Mouse (Mus musculus): ENCODE results near the gene Nexn. TPM values are rescaled to one million over a fixed set of nuclear protein-coding genes. Genes with fewer than 3 reads are reported as not detected.
A peak's percentile ranks its signal among the peaks of the same experiment; 100 is the strongest.

Nexn gene
- polyA plus RNA-seq, 1 experiment from 2014 or later = 23.5 TPM

- Histone ChIP-seq H3K4me2 (replicated peaks) (no peak overlapping the region), H3K9ac (no peak overlapping the region), H3K27ac (replicated peaks) (no peak overlapping the region), H3K4me1 (no peaks in the 10 kb centered on the region), H3K27me3 (no peaks in the 10 kb centered on the region), H3K9me3 (replicated peaks) (no peaks in the 10 kb centered on the region), H3K36me3 (peaks cover 24% of the 10 kb centered on the region), H3K4me3 (replicated peaks) (no peak overlapping the region)
- WGBS = 76% methylated on average over 2 of the region's 2 CpGs
- ATAC-seq (ENCODE audit: insufficient number of reproducible peaks, low FRiP score, low TSS enrichment, low read depth) = no peak
These were observed 11.8 kb upstream of the Nexn start for GRCm38 (mm10) chr3:152277912-152278311.

DNA sequence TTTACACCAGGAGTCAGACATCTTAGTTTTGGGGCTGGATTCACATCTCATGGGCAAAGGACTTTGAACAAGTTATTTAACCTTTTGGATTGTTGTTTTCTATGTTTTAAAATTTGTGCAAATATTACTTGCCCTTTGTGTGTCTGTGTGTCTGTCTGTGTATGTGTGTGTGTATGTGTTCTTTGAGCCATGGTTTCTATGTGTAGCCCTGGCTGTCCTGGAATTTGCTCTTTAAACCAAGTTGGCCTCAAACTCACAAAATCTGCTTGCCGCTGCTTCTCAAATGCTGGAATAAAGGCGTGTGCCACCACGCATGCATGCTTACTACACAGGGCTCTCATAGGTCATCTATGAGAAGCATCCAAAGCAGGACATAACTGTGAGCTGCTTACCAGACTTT is 10.8 kb upstream of the Nexn start:
- Histone ChIP-seq H3K9me3 (replicated peaks) (no peaks in the 10 kb centered on the region), H3K4me1 (no peaks in the 10 kb centered on the region), H3K4me2 (replicated peaks) (no peak overlapping the region), H3K27me3 (no peaks in the 10 kb centered on the region), H3K27ac (replicated peaks) (no peak overlapping the region), H3K9ac (no peak overlapping the region), H3K36me3 (peaks cover 16% of the 10 kb centered on the region; the same call in 1 of the 2 replicates), H3K4me3 (replicated peaks) (no peak overlapping the region)
- ATAC-seq (ENCODE audit: insufficient number of reproducible peaks, low FRiP score, low TSS enrichment, low read depth) = no peak
- 96% methylated on average over 3 of the region's 3 CpGs for WGBS

DNA sequence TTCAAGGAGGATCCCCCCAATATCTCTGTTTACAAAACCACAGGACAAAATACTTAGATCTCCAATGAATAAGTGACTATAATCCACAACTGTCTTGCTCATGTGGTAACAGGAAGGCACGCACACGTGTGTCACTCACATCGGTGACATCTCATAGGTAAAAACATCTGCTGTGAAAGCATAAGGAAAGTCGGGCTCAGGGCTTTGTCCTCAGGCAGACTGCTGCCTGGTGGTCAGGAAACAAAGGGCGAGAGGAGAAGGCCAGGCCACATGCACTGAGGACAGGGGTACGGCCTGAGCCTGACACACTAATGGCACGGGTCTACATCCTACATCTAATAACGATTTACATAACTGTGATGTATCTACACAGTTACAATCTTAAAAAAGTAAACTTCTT is 8.9 kb upstream of the Nexn start:
- Histone ChIP-seq H3K27me3 (no peaks in the 10 kb centered on the region), H3K4me1 (no peaks in the 10 kb centered on the region), H3K27ac (replicated peaks) (no peak overlapping the region), H3K4me3 (replicated peaks) (no peak overlapping the region), H3K9ac (no peak overlapping the region), H3K36me3 (peaks cover 12% of the 10 kb centered on the region; the same call in 1 of the 2 replicates), H3K4me2 (replicated peaks) (no peak overlapping the region), H3K9me3 (replicated peaks) (no peaks in the 10 kb centered on the region)
- ATAC-seq (ENCODE audit: insufficient number of reproducible peaks, low FRiP score, low TSS enrichment, low read depth) = no peak
- 76% methylated on average over 8 of the region's 8 CpGs for WGBS

DNA sequence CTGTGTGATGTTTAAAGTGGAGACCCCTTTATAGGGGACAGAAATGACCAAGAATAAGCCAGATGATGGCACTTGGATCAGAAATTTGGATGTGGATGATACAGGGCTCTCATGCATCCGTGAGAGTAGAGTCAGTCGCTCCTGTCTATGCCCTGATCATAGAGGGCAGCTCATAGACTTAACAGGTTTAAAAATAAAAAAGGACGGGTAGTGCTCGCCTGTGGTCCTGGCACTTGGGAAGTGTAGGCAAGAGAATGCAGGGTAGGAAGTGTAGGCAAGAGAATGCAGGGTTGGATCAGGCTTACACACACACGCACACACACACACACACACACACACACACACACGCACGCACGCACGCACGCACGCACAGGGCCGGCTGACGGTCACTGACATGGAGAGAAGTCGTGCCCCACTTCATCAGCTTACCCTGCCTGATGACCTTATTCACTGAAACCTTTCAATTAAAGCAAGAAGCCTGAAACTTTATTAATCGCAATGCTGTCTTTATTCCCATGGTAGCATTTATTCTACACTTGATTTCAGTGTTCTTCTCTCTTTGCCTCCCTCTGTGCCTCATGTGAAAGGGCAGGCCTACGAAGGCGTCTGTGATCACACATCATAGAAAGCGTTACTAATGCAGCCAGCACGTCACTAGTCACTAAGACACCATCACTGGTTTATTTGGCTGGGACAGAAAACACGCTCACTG is 7.0 kb upstream of the Nexn start:
- 87% methylated on average over 20 of the region's 20 CpGs for WGBS
- no peak overlapping the region for H3K4me2 ChIP-seq (replicated peaks)
- no peak overlapping the region for H3K27ac ChIP-seq (replicated peaks)

DNA sequence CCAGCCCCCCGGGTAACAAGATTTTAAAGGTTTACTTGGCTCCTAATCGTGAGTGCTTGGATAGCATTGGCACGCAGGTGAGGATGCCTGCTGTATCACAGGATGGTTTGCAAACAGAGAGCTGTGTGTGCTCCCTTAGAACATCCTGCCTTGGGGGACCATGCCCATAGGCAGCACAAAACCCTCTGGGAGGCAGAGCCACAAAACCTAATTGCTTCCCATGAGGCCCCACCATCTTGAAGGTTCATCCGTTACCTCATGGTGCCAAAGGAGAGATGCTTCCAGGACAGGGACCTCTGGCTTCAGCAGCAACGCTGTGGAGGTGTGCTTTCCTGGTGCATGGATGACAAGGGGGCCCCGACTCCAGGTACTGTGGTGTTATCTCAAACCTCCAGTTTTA is 5.7 kb upstream of the Nexn start:
- 81% methylated on average over 6 of the region's 6 CpGs for WGBS
- Histone ChIP-seq H3K4me2 (replicated peaks) (no peak overlapping the region), H3K9me3 (replicated peaks) (no peaks in the 10 kb centered on the region), H3K27me3 (peaks cover 5% of the 10 kb centered on the region; the same call in 1 of the 2 replicates), H3K4me1 (no peaks in the 10 kb centered on the region), H3K36me3 (peaks cover 12% of the 10 kb centered on the region; the same call in 1 of the 2 replicates), H3K4me3 (replicated peaks) (no peak overlapping the region), H3K9ac (no peak overlapping the region), H3K27ac (replicated peaks) (no peak overlapping the region)
- no peak for ATAC-seq (ENCODE audit: insufficient number of reproducible peaks, low FRiP score, low TSS enrichment, low read depth)

More for the DNA sequence above, 7.0 kb upstream of the Nexn start:
- no peak overlapping the region for H3K4me3 ChIP-seq (replicated peaks)
- H3K27me3 ChIP-seq = no peaks in the 10 kb centered on the region
- no peak for ATAC-seq (ENCODE audit: insufficient number of reproducible peaks, low FRiP score, low TSS enrichment, low read depth)
- no peaks in the 10 kb centered on the region for H3K9me3 ChIP-seq (replicated peaks)
- H3K9ac ChIP-seq = no peak overlapping the region
- no peaks in the 10 kb centered on the region for H3K4me1 ChIP-seq
- peaks cover 12% of the 10 kb centered on the region; the same call in 1 of the 2 replicates for H3K36me3 ChIP-seq

DNA sequence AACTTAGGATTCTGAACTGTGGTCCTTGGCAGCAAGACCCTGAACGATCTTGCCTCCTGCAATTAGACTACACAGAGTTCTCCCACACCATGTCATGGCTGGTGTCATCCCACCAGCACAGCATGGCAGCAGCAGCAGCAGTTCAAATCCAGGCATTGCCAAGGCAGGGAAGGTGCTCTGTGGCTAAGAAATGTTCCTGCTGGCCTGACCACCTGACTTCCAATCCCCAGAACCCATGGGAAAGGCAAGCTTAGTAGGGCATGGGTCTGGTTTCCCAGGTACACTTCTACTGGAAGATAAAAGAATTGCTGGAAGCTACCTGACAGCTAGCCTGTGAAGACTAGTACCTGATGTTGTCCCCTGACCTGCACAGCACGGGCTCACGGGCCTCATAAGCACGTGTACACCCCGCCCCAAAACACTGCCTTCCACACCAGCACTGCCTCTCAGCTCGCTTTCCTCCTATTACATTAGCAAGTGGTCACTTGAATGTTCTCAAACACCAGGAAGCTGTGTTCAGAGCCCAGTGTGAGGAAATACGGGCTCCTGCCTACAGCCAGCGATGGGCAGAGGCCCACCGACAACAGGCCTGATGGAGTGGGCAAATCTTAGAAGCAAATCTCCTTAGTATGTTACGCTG is 5.0 kb upstream of the Nexn start:
- no peak overlapping the region for H3K4me2 ChIP-seq (replicated peaks)
- no peak overlapping the region for H3K27ac ChIP-seq (replicated peaks)
- H3K9ac ChIP-seq = no peak overlapping the region
- H3K4me3 ChIP-seq (replicated peaks) = no peak overlapping the region
- H3K9me3 ChIP-seq (replicated peaks) = no peaks in the 10 kb centered on the region
- H3K36me3 ChIP-seq = peaks cover 8% of the 10 kb centered on the region; the same call in 1 of the 2 replicates
- H3K27me3 ChIP-seq = peaks cover 5% of the 10 kb centered on the region; the same call in 1 of the 2 replicates
- peaks cover 2% of the 10 kb centered on the region; the same call in 1 of the 2 replicates for H3K4me1 ChIP-seq
- no peak for ATAC-seq (ENCODE audit: insufficient number of reproducible peaks, low FRiP score, low TSS enrichment, low read depth)
- WGBS = 81% methylated on average over 10 of the region's 10 CpGs

- no peaks in the 10 kb centered on the region for H3K36me3 ChIP-seq
- H3K27ac ChIP-seq (replicated peaks) = no peak overlapping the region
- no peak for ATAC-seq (ENCODE audit: insufficient number of reproducible peaks, low FRiP score, low TSS enrichment, low read depth)
- WGBS = 90% methylated on average over 14 of the region's 14 CpGs
- peaks cover 15% of the 10 kb centered on the region for H3K4me1 ChIP-seq
- H3K9me3 ChIP-seq (replicated peaks) = no peaks in the 10 kb centered on the region
- H3K9ac ChIP-seq = no peak overlapping the region
- peaks cover 12% of the 10 kb centered on the region; the same call in 1 of the 2 replicates for H3K27me3 ChIP-seq
- no peak overlapping the region for H3K4me2 ChIP-seq (replicated peaks)
- H3K4me3 ChIP-seq (replicated peaks) = no peak overlapping the region
These were observed 1.9 kb upstream of the Nexn start for GRCm38 (mm10) chr3:152268099-152268498.

DNA sequence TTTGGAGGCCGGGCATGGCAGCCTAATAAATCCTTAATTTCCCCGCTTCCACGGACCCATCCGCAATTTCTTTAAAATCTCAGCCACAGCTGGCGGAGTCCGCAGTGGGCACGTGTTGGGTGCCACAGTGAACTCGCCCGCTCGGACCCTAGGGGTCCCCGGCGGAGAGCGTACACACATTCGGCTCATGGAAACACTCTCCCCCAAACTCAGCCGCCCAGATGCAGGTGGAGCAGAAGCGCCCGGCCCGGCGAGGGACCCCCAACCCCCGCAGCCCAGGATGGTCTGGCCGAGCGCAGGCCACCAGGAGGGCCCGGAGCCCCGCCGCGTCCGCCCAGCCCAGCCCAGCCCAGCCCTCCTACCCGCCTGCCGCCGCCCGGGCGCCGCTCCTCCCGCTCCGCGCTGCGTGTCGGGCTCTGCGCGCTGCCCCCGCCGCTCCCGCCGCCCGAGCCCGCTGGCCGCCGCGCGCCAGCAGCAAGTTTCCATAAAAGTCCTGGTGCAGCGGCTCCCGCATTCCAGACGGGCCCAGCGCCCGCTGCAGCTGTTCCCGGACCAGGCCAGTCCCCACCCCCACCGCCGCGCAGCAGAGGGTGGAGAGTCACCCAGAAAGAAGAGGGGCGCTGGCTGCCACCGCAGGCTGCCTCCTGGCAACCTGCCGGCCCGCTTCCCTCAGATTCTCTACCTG is 657 bp downstream of the Nexn start:
- Histone ChIP-seq H3K9me3 (replicated peaks) (no peaks in the 10 kb centered on the region), H3K4me2 (replicated peaks) (peak overlapping the region; percentile 89), H3K9ac (peak overlapping the region; percentile 70), H3K4me3 (replicated peaks) (peak overlapping the region; percentile 56), H3K36me3 (no peaks in the 10 kb centered on the region), H3K27me3 (peaks cover 20% of the 10 kb centered on the region), H3K27ac (replicated peaks) (peak overlapping the region; percentile 65), H3K4me1 (peaks cover 15% of the 10 kb centered on the region)
- peak; percentile 86 for ATAC-seq (ENCODE audit: insufficient number of reproducible peaks, low FRiP score, low TSS enrichment, low read depth)
- under 1% methylated on average over 51 of the region's 63 CpGs for WGBS

DNA sequence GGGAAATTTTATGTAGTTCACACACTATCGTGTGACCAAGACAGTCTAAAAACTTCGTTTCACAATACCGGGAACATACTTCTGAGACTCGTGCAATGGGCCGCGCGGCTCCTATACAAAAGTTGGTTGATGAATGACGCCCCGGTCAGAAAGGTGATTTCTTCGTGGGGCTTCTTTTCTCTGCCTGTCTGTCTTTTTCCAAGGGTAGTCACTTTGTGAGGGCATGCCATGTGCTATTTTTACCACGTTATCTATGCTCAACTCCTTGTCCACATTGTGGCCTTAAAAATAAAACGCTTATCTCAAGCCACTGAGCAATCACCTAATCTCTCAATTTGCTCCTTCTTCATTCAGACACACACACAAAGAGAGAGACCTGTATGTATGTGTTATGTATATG is 1.3 kb downstream of the Nexn start:
- no peak for ATAC-seq (ENCODE audit: insufficient number of reproducible peaks, low FRiP score, low TSS enrichment, low read depth)
- Histone ChIP-seq H3K4me2 (replicated peaks) (peak overlapping the region; percentile 89), H3K27ac (replicated peaks) (no peak overlapping the region), H3K36me3 (no peaks in the 10 kb centered on the region), H3K27me3 (peaks cover 20% of the 10 kb centered on the region), H3K4me1 (peaks cover 15% of the 10 kb centered on the region), H3K4me3 (replicated peaks) (peak overlapping the region; percentile 56), H3K9me3 (replicated peaks) (no peaks in the 10 kb centered on the region), H3K9ac (no peak overlapping the region; the same call in 1 of the 2 replicates)
- WGBS = 61% methylated on average over 12 of the region's 12 CpGs

GRCm38 (mm10) chr3:152264374-152264773 is 1.8 kb downstream of the Nexn start:
- no peak for ATAC-seq (ENCODE audit: insufficient number of reproducible peaks, low FRiP score, low TSS enrichment, low read depth)
- 56% methylated on average over 10 of the region's 10 CpGs for WGBS
- H3K9ac ChIP-seq = no peak overlapping the region
- peaks cover 20% of the 10 kb centered on the region for H3K27me3 ChIP-seq
- H3K9me3 ChIP-seq (replicated peaks) = no peaks in the 10 kb centered on the region
- H3K4me3 ChIP-seq (replicated peaks) = 0 out of 2 replicates have a peak overlapping the region, but pooled peaks have one; percentile 56
- H3K4me1 ChIP-seq = peaks cover 15% of the 10 kb centered on the region
- H3K4me2 ChIP-seq (replicated peaks) = 0 out of 2 replicates have a peak overlapping the region, but pooled peaks have one; percentile 89
- H3K36me3 ChIP-seq = no peaks in the 10 kb centered on the region
- no peak overlapping the region for H3K27ac ChIP-seq (replicated peaks)

GRCm38 (mm10) chr3:152261948-152262347 is 4.2 kb downstream of the Nexn start:
- Histone ChIP-seq H3K27ac (replicated peaks) (no peak overlapping the region), H3K36me3 (no peaks in the 10 kb centered on the region), H3K9ac (no peak overlapping the region), H3K9me3 (replicated peaks) (no peaks in the 10 kb centered on the region), H3K27me3 (peaks cover 14% of the 10 kb centered on the region; the same call in 1 of the 2 replicates), H3K4me2 (replicated peaks) (no peak overlapping the region), H3K4me1 (peaks cover 15% of the 10 kb centered on the region), H3K4me3 (replicated peaks) (no peak overlapping the region)
- no peak for ATAC-seq (ENCODE audit: insufficient number of reproducible peaks, low FRiP score, low TSS enrichment, low read depth)
- 23% methylated on average over 8 of the region's 8 CpGs for whole genome bisulfite sequencing
